Mouse (Mus musculus): ENCODE results near the gene Slc2a1. TPM values are rescaled to one million over a fixed set of nuclear protein-coding genes. Genes with fewer than 3 reads are reported as not detected.

Gene Slc2a1
- total RNA-seq, 2 experiments from 2014 or later = 19.8 to 20.2 TPM

- DNase-seq = no peak
These were observed 71.7 kb downstream of the Slc2a1 start for GRCm38 (mm10) chr4:119180133-119180707.

GRCm38 (mm10) chr4:119181456-119181855 lies 72.9 kb downstream of the Slc2a1 start:
- DNase-seq = no peak

GRCm38 (mm10) chr4:119183525-119183924 lies 75.0 kb downstream of the Slc2a1 start:
- no peak for DNase-seq

GRCm38 (mm10) chr4:119185771-119186170 lies 77.3 kb downstream of the Slc2a1 start:
- DNase-seq = no peak

Small RNA genes within 50 kb of the gene (microRNA-seq; reads per million reads assigned to microRNA genes)
- gene Mir1957a = not detected

Other genes with a start within 250 kb of the Slc2a1 start
- not detected for gene Olfr1331, start 244.1 kb upstream of the Slc2a1 start, total RNA-seq (2021)
- gene Olfr1330, start 220.1 kb upstream of the Slc2a1 start, total RNA-seq (2021) = not detected
- not detected for gene Olfr1329, start 191.2 kb upstream of the Slc2a1 start, total RNA-seq (2021)
- gene Olfr1328, start 170.1 kb upstream of the Slc2a1 start, total RNA-seq (2021) = not detected
- under 1 TPM in 1 of 2 experiments, not detected in 1; 0.53 TPM for gene Lao1, start 147.1 kb upstream of the Slc2a1 start, total RNA-seq (2021)
- gene Zfp691, start 65.5 kb downstream of the Slc2a1 start, total RNA-seq (2021) = 10 to 100 TPM; 11.5 to 12.4 TPM
- gene Ermap, start 81.3 kb downstream of the Slc2a1 start, total RNA-seq (2021) = under 1 TPM in 1 of 2 experiments, not detected in 1; 0.10 TPM
- 10 to 100 TPM; 17.1 to 19.2 TPM for gene Svbp, start 86.6 kb downstream of the Slc2a1 start, total RNA-seq (2021)
- not detected for gene Tmem269, start 109.5 kb downstream of the Slc2a1 start, total RNA-seq (2021)
- gene AU022252, start 124.0 kb downstream of the Slc2a1 start, total RNA-seq (2021) = 10 to 100 TPM; 25.8 to 26.6 TPM
- gene P3h1, start 124.2 kb downstream of the Slc2a1 start, total RNA-seq (2021) = 10 to 100 TPM; 27.4 to 30.5 TPM
- gene Cldn19, start 146.7 kb downstream of the Slc2a1 start, total RNA-seq (2021) = under 1 TPM in 1 of 2 experiments, not detected in 1; 0.13 TPM
- 100 to 1,000 TPM; 639 to 803 TPM for gene Ybx1, start 185.9 kb downstream of the Slc2a1 start, total RNA-seq (2021)
- 10 to 100 TPM; 20.0 to 20.3 TPM for gene Ppih, start 211.8 kb downstream of the Slc2a1 start, total RNA-seq (2021)

Data from adrenal gland, postnatal 36 days (tissue).